Mouse (Mus musculus) layer of hippocampus, adult 8-10 months (tissue): ENCODE measurements around the gene Rai1. TPM values are rescaled to one million over a fixed set of nuclear protein-coding genes. Genes with fewer than 3 reads are reported as not detected.
A peak's percentile ranks its signal among the peaks of the same experiment; 100 is the strongest.

ENCODE experiments used
- DNase-seq, 2 experiments: peaks; one replicate each; pipeline ENCODE4 v3.0.0; 2022; ENCODE audit warnings: low spot score in 2 of 2
- total RNA-seq, 4 experiments: library from RNA; stranded (reverse); gene quantifications; 2 replicates each; pipeline ENCODE4 v1.2.4; 2022

The Rai1 gene
- 10 to 100 TPM; 70.5 to 85.6 (median 78.1) TPM for total RNA-seq

GRCm38 (mm10) chr11:60104810-60105592 is at the start of gene Rai1:
Rai1 (plus strand) TSS chr11:60105013.
- peak; percentile 68 to 90 for DNase-seq

GRCm38 (mm10) chr11:60056520-60056919 is 48.3 kb upstream of the Rai1 start:
- DNase-seq = no peak

- peak; percentile 61 to 64 for DNase-seq
These were observed 46.8 kb upstream of the Rai1 start for GRCm38 (mm10) chr11:60057987-60058386.

DNA sequence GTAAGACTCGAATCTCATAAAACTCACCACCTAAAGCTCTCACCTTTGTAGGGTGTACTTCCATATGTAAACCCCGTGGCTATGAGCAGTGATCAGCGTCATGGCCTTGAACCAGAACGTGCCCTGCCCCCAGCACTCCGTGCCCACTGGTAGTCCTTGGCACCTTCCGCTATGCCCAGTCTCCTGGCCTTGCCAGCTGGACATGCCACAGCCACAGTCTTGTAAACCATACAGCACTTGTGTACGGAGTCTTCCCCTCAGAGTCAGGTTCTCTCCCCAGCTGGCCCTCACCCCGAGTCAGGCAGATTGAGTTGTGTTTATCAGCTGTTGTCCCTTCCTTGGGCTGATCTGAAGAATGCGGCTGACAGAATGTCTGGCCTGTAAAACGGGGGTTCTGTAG is 46.4 kb upstream of the Rai1 start:
- DNase-seq = no peak

- no peak for DNase-seq
These were observed 44.8 kb upstream of the Rai1 start for GRCm38 (mm10) chr11:60060026-60060425.

GRCm38 (mm10) chr11:60061504-60062006 is 43.3 kb upstream of the Rai1 start:
- DNase-seq = no peak

DNA sequence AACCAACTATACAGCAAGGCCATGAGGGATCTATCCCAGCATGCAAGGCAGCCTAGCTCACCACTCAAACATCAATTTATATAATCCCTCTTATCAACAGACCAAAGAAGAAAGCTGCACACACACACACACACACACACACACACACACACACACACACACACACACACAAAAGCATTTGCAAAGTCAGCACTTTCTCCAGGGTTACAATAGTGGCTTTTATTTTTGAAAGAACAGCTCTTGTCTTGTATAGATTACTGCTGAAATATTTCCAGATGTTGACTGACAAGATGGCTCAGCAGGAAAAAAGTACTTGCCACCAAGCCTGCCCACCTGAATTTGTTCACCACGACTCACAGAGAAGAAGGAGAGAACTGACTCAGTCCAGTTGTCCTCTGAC is 39.5 kb upstream of the Rai1 start:
- DNase-seq = no peak

DNA sequence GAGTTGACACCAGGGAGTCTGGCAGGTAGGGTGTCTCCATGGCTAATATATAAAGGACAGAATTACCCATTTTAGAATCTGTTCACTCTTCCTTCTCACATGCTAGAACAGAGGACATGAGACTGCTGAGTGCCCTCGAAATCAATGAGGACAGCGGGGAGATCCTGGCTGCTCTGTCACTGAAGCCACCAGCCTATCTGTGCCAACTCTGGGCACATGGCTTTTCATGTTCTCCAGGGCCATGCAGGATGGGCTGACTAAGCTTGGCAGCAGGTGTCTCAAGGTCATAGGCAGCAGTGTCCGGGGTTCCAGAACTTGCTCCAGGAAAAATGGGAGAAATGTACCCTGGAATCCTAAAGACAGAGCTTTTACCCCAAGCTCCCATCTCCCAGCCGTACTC is 37.2 kb upstream of the Rai1 start:
- DNase-seq = no peak

GRCm38 (mm10) chr11:60068631-60069030 is 36.2 kb upstream of the Rai1 start:
- no peak for DNase-seq

DNA sequence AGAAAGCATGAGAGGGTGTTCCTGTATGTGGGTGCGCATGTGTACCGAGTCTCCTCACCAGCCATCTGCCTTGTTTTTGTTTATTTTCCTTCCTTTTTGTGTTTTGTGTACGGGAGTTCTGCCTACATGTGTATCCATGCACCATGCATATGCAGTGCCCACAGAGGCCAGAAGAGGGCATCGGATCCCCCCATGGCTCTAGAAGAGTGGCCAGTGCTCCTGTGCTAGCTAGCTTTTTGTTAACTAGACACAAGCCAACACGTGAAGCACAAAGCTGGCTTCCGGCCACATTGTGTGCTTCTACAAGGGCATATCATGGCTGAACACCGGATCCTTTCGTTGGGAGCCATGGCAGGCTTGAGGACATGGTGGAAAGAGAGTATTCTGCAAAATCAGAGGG is 34.2 kb upstream of the Rai1 start:
- no peak for DNase-seq

GRCm38 (mm10) chr11:60071221-60071620 is 33.6 kb upstream of the Rai1 start:
- no peak for DNase-seq

DNA sequence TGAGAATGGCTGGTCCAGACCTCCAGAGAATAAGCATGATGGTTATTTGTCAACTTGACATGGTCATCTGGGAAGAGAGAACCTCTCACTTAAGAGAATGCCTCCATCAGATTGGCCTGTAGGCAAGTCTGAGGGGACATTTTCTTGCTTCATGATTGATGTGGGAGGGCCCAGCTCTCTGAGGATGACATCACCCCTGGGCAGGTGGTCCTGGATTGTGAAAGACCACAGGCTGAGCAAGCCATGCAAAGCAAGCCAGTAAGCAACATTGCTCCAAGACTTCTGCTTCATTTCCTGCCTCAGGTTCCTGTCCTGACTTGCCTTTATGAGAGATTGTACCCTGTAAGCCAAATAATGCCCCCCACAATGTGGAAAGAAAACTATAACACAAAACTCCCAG is 31.7 kb upstream of the Rai1 start:
- no peak for DNase-seq

DNA sequence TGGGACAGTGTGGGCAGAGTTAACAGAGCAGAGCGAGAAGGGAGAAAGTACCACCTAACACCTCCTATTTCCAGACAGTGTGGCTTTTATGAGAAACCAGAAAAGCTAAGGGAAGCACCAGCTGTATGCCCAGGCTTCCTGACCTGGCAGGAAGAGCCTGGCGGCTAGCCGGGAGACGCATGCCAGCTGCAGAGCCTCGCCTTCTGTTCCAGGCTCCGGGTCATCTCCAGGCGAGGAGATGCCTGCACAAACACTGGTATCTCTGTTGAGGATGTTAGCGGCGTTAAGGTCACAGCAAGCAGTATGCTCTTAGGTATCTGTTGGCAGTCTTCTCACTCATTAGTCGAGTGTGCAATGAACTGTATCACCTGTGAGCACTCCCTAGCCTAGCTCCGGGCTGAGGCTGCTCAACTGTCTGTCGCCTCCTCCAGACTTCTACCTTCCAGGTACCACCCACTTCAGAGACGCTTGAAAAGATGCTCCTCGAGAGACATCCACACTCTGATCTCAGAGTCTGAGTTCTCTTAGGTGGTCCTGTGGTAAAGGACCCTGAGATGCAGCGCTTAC is 30.8 kb upstream of the Rai1 start:
- DNase-seq = no peak

- no peak for DNase-seq
These were observed 28.6 kb upstream of the Rai1 start for GRCm38 (mm10) chr11:60076183-60076582.

DNA sequence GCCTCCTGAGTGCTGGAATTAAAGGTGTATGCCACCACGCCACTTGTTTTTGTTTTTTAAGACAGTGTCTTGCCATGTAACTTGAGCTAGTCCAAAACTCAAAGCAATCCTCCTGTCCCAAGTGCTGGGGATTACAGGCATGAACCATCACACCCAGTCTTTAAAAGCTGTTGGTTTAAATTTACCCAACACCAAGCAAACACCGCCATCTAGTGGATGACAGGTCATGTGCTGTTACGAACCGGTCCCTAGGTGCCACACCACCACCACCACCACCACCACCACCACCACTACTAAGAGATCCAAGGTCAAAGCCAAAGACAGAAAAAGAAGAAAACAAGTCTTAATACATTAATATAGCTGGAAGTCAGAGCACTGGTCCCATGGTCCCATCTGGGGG is 28.0 kb upstream of the Rai1 start:
- peak; percentile 38 to 80 for DNase-seq

GRCm38 (mm10) chr11:60084589-60084988 is 20.2 kb upstream of the Rai1 start:
- no peak for DNase-seq

GRCm38 (mm10) chr11:60086676-60087075 is 18.1 kb upstream of the Rai1 start:
- DNase-seq = no peak

GRCm38 (mm10) chr11:60088947-60089346 is 15.9 kb upstream of the Rai1 start:
- DNase-seq = no peak

GRCm38 (mm10) chr11:60090696-60091421 is 14.0 kb upstream of the Rai1 start:
- no peak for DNase-seq

DNA sequence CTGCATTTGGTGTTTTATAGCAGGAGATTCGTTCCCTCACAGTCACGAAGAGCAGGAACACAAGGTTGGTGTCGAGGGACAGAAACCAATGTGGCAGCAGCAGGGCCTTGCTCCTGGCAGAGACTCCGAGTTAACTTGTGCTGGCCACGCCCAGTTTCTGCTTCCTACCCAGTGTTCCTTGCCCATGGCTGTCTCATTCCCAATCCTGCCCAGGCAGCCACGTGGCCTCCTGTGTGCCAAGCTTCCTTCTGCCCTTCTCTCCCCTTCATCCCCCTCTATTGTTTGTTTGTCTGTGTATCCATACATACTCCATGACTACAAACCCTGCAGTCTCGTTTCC is 13.4 kb upstream of the Rai1 start:
- DNase-seq = no peak

- DNase-seq = no peak
These were observed 11.6 kb upstream of the Rai1 start for GRCm38 (mm10) chr11:60093227-60093626.

DNA sequence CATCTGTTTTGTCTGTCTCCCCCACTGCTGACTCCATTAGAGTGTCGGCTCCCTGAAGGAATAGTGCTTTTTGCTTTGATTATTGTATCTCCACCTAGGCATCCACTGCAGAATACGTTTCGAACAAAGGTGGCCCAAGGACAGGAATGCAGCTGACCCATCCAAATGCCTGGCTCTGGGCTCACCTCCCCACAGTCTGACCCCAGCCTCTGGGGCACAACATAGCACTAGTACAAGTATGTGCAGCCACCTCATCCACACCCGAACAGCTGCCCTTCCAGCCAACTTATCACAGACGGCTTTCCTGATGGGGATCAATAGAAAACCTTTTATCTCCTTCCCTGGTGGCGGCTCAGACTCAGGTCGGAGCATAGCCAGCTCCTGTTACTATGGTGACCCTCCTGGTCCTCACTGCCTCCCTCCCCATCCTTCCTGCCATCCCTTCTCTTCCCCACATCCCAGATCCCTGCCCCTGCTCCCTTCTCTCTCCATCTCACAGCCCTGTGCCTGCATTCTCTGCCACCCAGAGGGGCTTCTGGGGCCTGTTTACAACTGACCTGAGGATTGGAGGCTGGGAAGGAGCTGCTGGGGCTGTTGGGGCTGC is 10.7 kb upstream of the Rai1 start:
- no peak for DNase-seq
